Mouse (Mus musculus) ES-E14 (cell line): ENCODE measurements at regions not wholly inside any gene's neighbourhood (a gene's known extent, or its start where the extent isn't known, plus 50 kb on each side); places are given as distances from the start of the nearest gene placed in this dataset.
"Not testable (repeated sequence)": the region's sequence is repeated elsewhere in the genome, so short reads cannot be mapped to it uniquely, and the experiment has no call there.

Experiments
- CHD2 ChIP-seq: IDR thresholded peaks from 2 replicates; pipeline ENCODE4 v1.6.1; 2014; ENCODE audit warnings: mild to moderate bottlenecking, low read depth, low read length, inconsistent platforms
- HCFC1 ChIP-seq: IDR thresholded peaks from 2 replicates; pipeline ENCODE4 v1.6.1; 2012; ENCODE audit warnings: low read length, inconsistent platforms, borderline replicate concordance; ENCODE audit not compliant: insufficient read depth
- MAFK ChIP-seq: IDR thresholded peaks from 2 replicates; pipeline ENCODE4 v1.6.1; 2014; ENCODE audit warnings: mild to moderate bottlenecking, low read depth, low read length, inconsistent platforms; ENCODE audit not compliant: insufficient read depth
- ZC3H11A ChIP-seq: IDR thresholded peaks from 2 replicates; pipeline ENCODE4 v1.6.1; 2012; ENCODE audit warnings: low read depth, mild to moderate bottlenecking, inconsistent platforms, low read length, borderline replicate concordance
- ZNF384 ChIP-seq: IDR thresholded peaks from 2 replicates; pipeline ENCODE4 v1.6.1; 2012; ENCODE audit warnings: low read depth, low read length, inconsistent platforms

DNA sequence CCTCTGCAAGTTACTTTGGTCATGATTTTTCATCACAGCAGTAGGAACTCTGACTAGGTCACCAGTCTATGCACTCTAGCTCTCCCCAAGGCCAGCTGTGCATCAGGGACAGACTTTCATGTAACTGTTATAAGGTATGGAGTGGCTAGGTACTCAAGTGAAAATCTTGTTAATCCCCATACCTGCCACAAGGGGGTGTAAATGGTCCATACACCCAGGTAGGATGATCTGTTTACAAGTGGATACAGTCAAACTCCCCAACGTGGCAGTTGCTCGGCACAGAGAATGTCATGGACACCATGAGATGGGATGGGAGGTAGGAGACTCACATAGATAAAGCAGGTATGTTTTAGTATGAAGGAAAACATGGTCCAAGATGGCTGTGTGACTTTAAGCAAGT is 187.2 kb upstream of the 5730507C01Rik start:
- not testable (repeated sequence) for TF ChIP-seq HCFC1, ZC3H11A, CHD2, MAFK, ZNF384
